Mouse (Mus musculus) intestine, postnatal 0 days (tissue): ENCODE data around the gene Dnah7a. TPM values are rescaled to one million over a fixed set of nuclear protein-coding genes. Genes with fewer than 3 reads are reported as not detected.
"Not testable (repeated sequence)": the region's sequence is repeated elsewhere in the genome, so short reads cannot be mapped to it uniquely, and the experiment has no call there.

Experiments
- ATAC-seq: fragments of 200-750 bp; cut with Nextera tagmentation; 2 replicates; pipeline ENCODE4 v1.8.0; 2017; ENCODE audit warnings: mild to moderate bottlenecking, moderate TSS enrichment, moderate library complexity
- H3K27ac ChIP-seq: fragments of 300-500 bp; sonication (generic); 2 replicates; pipeline ENCODE4 v1.5.1; 2014; ENCODE audit warnings: mild to moderate bottlenecking, low read depth, low read length, moderate library complexity
- H3K27me3 ChIP-seq: fragments of 300-500 bp; sonication (generic); replicated peaks from 2 replicates; pipeline ENCODE4 v1.6.1; 2014; ENCODE audit warnings: low read length, mixed read lengths; ENCODE audit not compliant: control insufficient read depth, insufficient read depth
- H3K36me3 ChIP-seq: fragments of 300-500 bp; sonication (generic); 2 replicates; pipeline ENCODE4 v1.6.1; 2014; ENCODE audit warnings: mild to moderate bottlenecking, moderate library complexity; ENCODE audit not compliant: control insufficient read depth, insufficient read depth
- H3K4me1 ChIP-seq: fragments of 300-500 bp; sonication (generic); replicated peaks from 2 replicates; pipeline ENCODE4 v1.6.1; 2014; ENCODE audit warnings: antibody characterized with exemption, low read length, mixed read lengths; ENCODE audit not compliant: control insufficient read depth, insufficient read depth
- H3K4me2 ChIP-seq: fragments of 300-500 bp; sonication (generic); replicated peaks from 2 replicates; pipeline ENCODE4 v1.6.1; 2014; ENCODE audit warnings: low read depth, mild to moderate bottlenecking, moderate library complexity
- H3K4me3 ChIP-seq: fragments of 300-500 bp; sonication (generic); 2 replicates; pipeline ENCODE4 v1.5.1; 2014; ENCODE audit warnings: low read depth, low read length
- H3K9ac ChIP-seq: fragments of 300-500 bp; sonication (generic); 2 replicates; pipeline ENCODE4 v1.6.1; 2014; ENCODE audit warnings: mild to moderate bottlenecking, low read depth, low read length
- H3K9me3 ChIP-seq: fragments of 300-500 bp; sonication (generic); 2 replicates; pipeline ENCODE4 v1.6.1; 2016; ENCODE audit warnings: mixed run types; ENCODE audit not compliant: control insufficient read depth
- CTCF ChIP-seq: sonication (generic); IDR thresholded peaks from 2 replicates; pipeline ENCODE4 v1.5.1; 2016; ENCODE audit warnings: low read depth, mild to moderate bottlenecking, control low read depth, antibody characterized with exemption, moderate library complexity
- WGBS: fragments of 180-500 bp; shearing (Covaris S2); extraction: QIAGEN DNeasy Blood & Tissue Kit; methylation state at CpG from one replicate; pipeline ENCODE4 v1.1.7; 2014; 5-methylcytosine and 5-hydroxymethylcytosine counted together
- polyA plus RNA-seq: library from polyadenylated mRNA; unstranded; fragments of >200 nt; fragmentation: Nextera tagmentation; extraction: Ambion mirVana; gene quantifications from 2 replicates; pipeline ENCODE4 v1.2.1, GENCODE M21; 2015

The Dnah7a gene
- polyA plus RNA-seq, 1 experiment from 2014 or later: 0.14 TPM

- Histone ChIP-seq H3K4me3 (no peak overlapping the region), H3K27me3 (no peaks in the 10 kb centered on the region), H3K4me1 (no peaks in the 10 kb centered on the region), H3K4me2 (no peak overlapping the region), H3K9ac (no peak overlapping the region), H3K27ac (no peak overlapping the region), H3K36me3 (no peaks in the 10 kb centered on the region), H3K9me3 (no peaks in the 10 kb centered on the region)
- 80% methylated on average over 5 of the region's 5 CpGs for WGBS
- TF ChIP-seq CTCF: no peak
- ATAC-seq: no peak
Observed at GRCm38 (mm10) chr1:53746001-53746400, 39.4 kb upstream of the Dnah7a start.

GRCm38 (mm10) chr1:53741742-53742458 is 35.3 kb upstream of the Dnah7a start:
- Histone ChIP-seq H3K4me3 (no peak overlapping the region), H3K4me2 (no peak overlapping the region), H3K27ac (no peak overlapping the region), H3K4me1 (no peaks in the 10 kb centered on the region), H3K9ac (no peak overlapping the region), H3K27me3 (no peaks in the 10 kb centered on the region), H3K9me3 (no peaks in the 10 kb centered on the region), H3K36me3 (no peaks in the 10 kb centered on the region)
- 72% methylated on average over 3 of the region's 3 CpGs for WGBS
- ATAC-seq: no peak
- no peak for TF ChIP-seq CTCF

GRCm38 (mm10) chr1:53740777-53741336 is 34.3 kb upstream of the Dnah7a start:
- Histone ChIP-seq H3K9ac (no peak overlapping the region), H3K27ac (no peak overlapping the region), H3K9me3 (no peaks in the 10 kb centered on the region), H3K4me3 (no peak overlapping the region), H3K4me1 (no peaks in the 10 kb centered on the region), H3K27me3 (no peaks in the 10 kb centered on the region), H3K36me3 (no peaks in the 10 kb centered on the region), H3K4me2 (no peak overlapping the region)
- no peak for ATAC-seq
- no peak for TF ChIP-seq CTCF
- WGBS: 86% methylated on average over 4 of the region's 4 CpGs

GRCm38 (mm10) chr1:53740077-53740776 is 33.6 kb upstream of the Dnah7a start:
- WGBS: 69% methylated on average over 3 of the region's 4 CpGs
- not testable (repeated sequence) for ATAC-seq

GRCm38 (mm10) chr1:53736583-53736982 is 30.0 kb upstream of the Dnah7a start:
- no peaks in the 10 kb centered on the region for H3K27me3 ChIP-seq
- no peak overlapping the region for H3K9ac ChIP-seq
- no peaks in the 10 kb centered on the region for H3K9me3 ChIP-seq
- no peaks in the 10 kb centered on the region for H3K36me3 ChIP-seq
- 38% methylated on average over 3 of the region's 3 CpGs for whole genome bisulfite sequencing
- TF ChIP-seq CTCF: no peak
- H3K27ac ChIP-seq: no peak overlapping the region
- ATAC-seq: peak; percentile 76
- no peak overlapping the region for H3K4me3 ChIP-seq
- no peaks in the 10 kb centered on the region for H3K4me1 ChIP-seq
- no peak overlapping the region for H3K4me2 ChIP-seq

More at GRCm38 (mm10) chr1:53740077-53740776, 33.6 kb upstream of the Dnah7a start:
- H3K36me3 ChIP-seq, H3K4me3 ChIP-seq, H3K4me1 ChIP-seq, H3K9ac ChIP-seq, H3K27ac ChIP-seq, H3K4me2 ChIP-seq, H3K9me3 ChIP-seq, H3K27me3 ChIP-seq: not testable (repeated sequence)

- H3K4me3 ChIP-seq: no peak overlapping the region
- no peaks in the 10 kb centered on the region for H3K9me3 ChIP-seq
- peak; percentile 53 for ATAC-seq
- no peaks in the 10 kb centered on the region for H3K36me3 ChIP-seq
- WGBS: 42% methylated on average over 5 of the region's 5 CpGs
- TF ChIP-seq CTCF: no peak
- H3K4me1 ChIP-seq: no peaks in the 10 kb centered on the region
- H3K27me3 ChIP-seq: no peaks in the 10 kb centered on the region
- no peak overlapping the region for H3K4me2 ChIP-seq
- no peak overlapping the region for H3K9ac ChIP-seq
- H3K27ac ChIP-seq: no peak overlapping the region
Observed at GRCm38 (mm10) chr1:53728489-53729225, 22.1 kb upstream of the Dnah7a start.
